Mouse (Mus musculus) layer of hippocampus, postnatal 10 days (tissue): Measurements from ENCODE around the gene Limd2. TPM values are rescaled to one million over a fixed set of nuclear protein-coding genes. Genes with fewer than 3 reads are reported as not detected.
"Not testable (repeated sequence)": the region's sequence is repeated elsewhere in the genome, so short reads cannot be mapped to it uniquely, and the experiment has no call there.

Experiments used
- DNase-seq, 2 experiments: peaks; one replicate each; pipeline ENCODE4 v3.0.0; 2021; ENCODE audit warnings: low spot score in 2 of 2
- total RNA-seq, 2 experiments: library from RNA; stranded (reverse); gene quantifications; 2 replicates each; pipeline ENCODE4 v1.2.3; 2021

The Limd2 gene
- total RNA-seq, 2 experiments from 2014 or later, result 100 to 112 TPM

- DNase-seq, result no peak
Measured at GRCm38 (mm10) chr11:106129477-106129876, 31.2 kb downstream of the Limd2 start.

GRCm38 (mm10) chr11:106126727-106127373 is 33.8 kb downstream of the Limd2 start:
- not testable (repeated sequence) for DNase-seq

DNA sequence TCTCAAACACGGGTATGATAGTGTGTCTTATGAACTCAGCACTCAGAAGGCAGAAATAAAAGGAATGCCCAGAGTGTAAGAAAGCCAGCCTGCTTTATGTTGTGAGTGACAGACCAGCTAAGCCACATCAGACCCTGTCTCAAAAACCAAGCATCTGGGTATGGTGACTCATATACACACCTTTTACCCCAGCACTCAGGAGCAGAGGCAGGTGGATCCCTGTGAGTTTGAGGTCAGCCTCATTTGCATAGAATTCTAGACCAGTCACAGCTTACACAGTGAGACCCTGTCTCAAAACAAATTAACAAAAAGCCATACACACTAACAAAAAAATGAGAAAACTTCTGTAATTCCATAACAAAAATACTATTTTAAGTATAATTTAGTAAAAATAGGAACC is 34.8 kb downstream of the Limd2 start:
- DNase-seq, result no peak

- DNase-seq, result no peak
Measured at GRCm38 (mm10) chr11:106124784-106125183, 35.9 kb downstream of the Limd2 start.

DNA sequence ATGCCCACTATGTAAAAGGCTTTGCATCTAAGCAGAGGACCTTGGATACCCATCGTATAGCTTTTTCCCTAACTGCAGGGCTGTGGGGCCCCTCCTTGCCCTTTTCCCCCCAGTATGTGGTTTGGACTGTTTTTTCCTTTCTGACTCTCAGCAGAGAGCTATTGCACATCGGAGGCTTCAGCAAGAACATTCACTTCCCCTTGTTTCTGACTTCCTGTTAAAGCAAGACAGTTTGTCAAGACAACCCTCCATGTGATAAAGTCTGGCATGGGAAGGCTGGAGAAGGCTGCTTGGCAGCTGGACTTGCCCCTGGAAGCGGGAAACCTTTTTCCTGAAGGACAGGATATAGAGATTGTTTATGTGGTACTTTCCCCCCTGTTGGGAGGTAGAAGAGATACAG is 37.9 kb downstream of the Limd2 start:
- DNase-seq, result no peak

DNA sequence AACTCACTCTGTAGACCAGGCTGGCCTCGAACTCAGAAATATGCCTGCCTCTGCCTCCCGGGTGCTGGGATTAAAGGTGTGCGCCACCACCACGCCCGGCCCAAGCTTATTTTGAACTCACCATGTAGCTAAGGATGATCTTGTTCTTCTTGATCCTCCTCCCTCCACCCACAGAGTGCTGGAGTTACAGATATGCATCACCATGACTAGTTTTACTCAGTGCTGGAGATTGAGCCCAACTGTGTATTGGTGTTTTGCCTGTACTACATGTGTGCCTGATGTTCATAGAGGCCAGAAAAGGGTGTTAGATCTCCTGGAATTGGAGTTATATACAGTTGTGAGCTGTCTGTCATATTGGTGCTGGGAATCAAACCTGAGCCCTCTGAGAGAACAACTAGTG is 38.4 kb downstream of the Limd2 start:
- DNase-seq, result no peak

GRCm38 (mm10) chr11:106111688-106112087 is 49.0 kb downstream of the Limd2 start:
- no peak for DNase-seq

Other genes with a start within 250 kb of the Limd2 start
- gene Cyb561, start 207.5 kb downstream of the Limd2 start, total RNA-seq, result 10 to 100 TPM; 31.6 to 42.5 TPM
- gene Ace, start 192.9 kb downstream of the Limd2 start, total RNA-seq, result 10 to 100 TPM; 11.1 to 12.6 TPM
- gene Ace3, start 166.2 kb downstream of the Limd2 start, total RNA-seq, result not detected
- under 1 TPM; 0.76 to 0.82 TPM for gene Kcnh6, start 152.7 kb downstream of the Limd2 start, total RNA-seq
- gene Dcaf7, start 124.0 kb downstream of the Limd2 start, total RNA-seq, result 100 to 1,000 TPM; 184 to 190 TPM
- gene Taco1, start 94.8 kb downstream of the Limd2 start, total RNA-seq, result 10 to 100 TPM; 15.1 to 15.2 TPM
- 10 to 100 TPM; 26.7 to 27.7 TPM for gene Map3k3, start 76.2 kb downstream of the Limd2 start, total RNA-seq
- not detected for gene Gm10840, start within 50 bp of the Limd2 start, total RNA-seq
- gene Strada, start 41.3 kb upstream of the Limd2 start, total RNA-seq, result 10 to 100 TPM; 28.8 to 32.3 TPM
- 100 to 1,000 TPM; 101 to 102 TPM for gene Ccdc47, start 55.5 kb upstream of the Limd2 start, total RNA-seq
- 10 to 100 TPM; 70.6 to 80.4 TPM for gene Ddx42, start 56.1 kb upstream of the Limd2 start, total RNA-seq
- 10 to 100 TPM; 37.8 to 39.4 TPM for gene Ftsj3, start 95.2 kb upstream of the Limd2 start, total RNA-seq
- gene Psmc5, start 95.3 kb upstream of the Limd2 start, total RNA-seq, result 100 to 1,000 TPM; 132 to 133 TPM
- 10 to 100 TPM; 22.0 to 23.0 TPM for gene Smarcd2, start 112.1 kb upstream of the Limd2 start, total RNA-seq
- under 1 TPM; 0.16 to 0.20 TPM for gene Tcam1, start 115.8 kb upstream of the Limd2 start, total RNA-seq
- not detected for gene Gh, start 141.0 kb upstream of the Limd2 start, total RNA-seq
- under 1 TPM; 0.38 to 0.59 TPM for gene Cd79b, start 153.9 kb upstream of the Limd2 start, total RNA-seq
- gene Scn4a, start 192.4 kb upstream of the Limd2 start, total RNA-seq, result under 1 TPM in 1 of 2 experiments, not detected in 1; 0.38 TPM
- under 1 TPM in 1 of 2 experiments, not detected in 1; 0.91 TPM for gene Prr29, start 204.6 kb upstream of the Limd2 start, total RNA-seq
- gene Icam2, start 227.2 kb upstream of the Limd2 start, total RNA-seq, result 1 to 10 TPM; 4.6 to 4.7 TPM